Mouse (Mus musculus) heart, postnatal 0 days (tissue): Measurements from ENCODE around the gene Rora.

Experiments used
- CTCF ChIP-seq: IDR thresholded peaks from 2 replicates; pipeline ENCODE4 v1.5.1; 2016; ENCODE audit warnings: antibody characterized with exemption, control low read depth, low read depth
- EP300 ChIP-seq: IDR thresholded peaks from 2 replicates; pipeline ENCODE4 v1.6.1; 2016; ENCODE audit warnings: antibody characterized with exemption, low read depth

DNA sequence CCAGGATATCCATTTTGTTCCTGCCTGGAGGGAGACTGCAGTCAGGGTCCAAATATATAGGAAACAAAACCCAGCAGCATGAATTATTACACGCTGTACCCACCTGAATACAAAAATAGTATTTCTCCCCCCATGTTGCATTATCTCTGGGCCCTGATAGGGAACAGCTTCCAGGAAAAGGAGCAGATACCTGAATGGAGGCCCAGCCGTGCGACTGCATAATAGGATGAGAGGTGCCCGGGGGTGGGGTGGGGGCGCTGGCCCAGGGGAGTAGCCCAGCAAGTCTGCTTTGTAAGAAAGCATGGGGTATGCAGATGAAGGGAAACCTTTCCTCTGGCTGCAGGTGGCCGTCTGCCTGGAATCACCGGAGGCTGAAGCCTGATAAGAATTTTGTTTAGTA lies 108.1 kb downstream of the Rora start:
- no peak for TF ChIP-seq CTCF
- TF ChIP-seq EP300 = no peak
